Mouse (Mus musculus) intestine, embryonic 15.5 days (tissue): ENCODE data around the gene Rara. TPM values are rescaled to one million over a fixed set of nuclear protein-coding genes. Genes with fewer than 3 reads are reported as not detected.

Source experiments
- ATAC-seq: fragments of 200-750 bp; cut with Nextera tagmentation; 2 replicates; pipeline ENCODE4 v1.8.0; 2017; ENCODE audit warnings: moderate TSS enrichment, moderate library complexity
- H3K27ac ChIP-seq: fragments of 300-500 bp; sonication (generic); 2 replicates; pipeline ENCODE4 v1.5.1; 2015; ENCODE audit warnings: mild to moderate bottlenecking, inconsistent platforms
- H3K27me3 ChIP-seq: fragments of 300-500 bp; sonication (generic); replicated peaks from 2 replicates; pipeline ENCODE4 v1.6.1; 2015; ENCODE audit warnings: inconsistent platforms
- H3K36me3 ChIP-seq: fragments of 300-500 bp; sonication (generic); 2 replicates; pipeline ENCODE4 v1.6.1; 2015; ENCODE audit warnings: inconsistent platforms
- H3K4me1 ChIP-seq: fragments of 300-500 bp; sonication (generic); replicated peaks from 2 replicates; pipeline ENCODE4 v1.6.1; 2015; ENCODE audit warnings: inconsistent platforms
- H3K4me2 ChIP-seq: fragments of 300-500 bp; sonication (generic); replicated peaks from 2 replicates; pipeline ENCODE4 v1.6.1; 2015; ENCODE audit warnings: mild to moderate bottlenecking, inconsistent platforms
- H3K4me3 ChIP-seq: fragments of 300-500 bp; sonication (generic); replicated peaks from 2 replicates; pipeline ENCODE4 v1.5.1; 2015; ENCODE audit warnings: inconsistent platforms
- H3K9ac ChIP-seq: fragments of 300-500 bp; sonication (generic); 2 replicates; pipeline ENCODE4 v1.6.1; 2015; ENCODE audit warnings: inconsistent platforms
- H3K9me3 ChIP-seq: fragments of 300-500 bp; sonication (generic); 2 replicates; pipeline ENCODE4 v1.6.1; 2016; ENCODE audit warnings: inconsistent platforms
- WGBS: fragments of 180-500 bp; shearing (Covaris S2); methylation state at CpG from one replicate; pipeline ENCODE4 v1.1.7; 2015; 5-methylcytosine and 5-hydroxymethylcytosine counted together
- polyA plus RNA-seq: library from polyadenylated mRNA; unstranded; fragments of >200 nt; fragmentation: Nextera tagmentation; extraction: Ambion mirVana; gene quantifications from 2 replicates; pipeline ENCODE4 v1.2.1, GENCODE M21; 2015

Gene Rara
- polyA plus RNA-seq, 1 experiment from 2014 or later: 31.5 TPM

DNA sequence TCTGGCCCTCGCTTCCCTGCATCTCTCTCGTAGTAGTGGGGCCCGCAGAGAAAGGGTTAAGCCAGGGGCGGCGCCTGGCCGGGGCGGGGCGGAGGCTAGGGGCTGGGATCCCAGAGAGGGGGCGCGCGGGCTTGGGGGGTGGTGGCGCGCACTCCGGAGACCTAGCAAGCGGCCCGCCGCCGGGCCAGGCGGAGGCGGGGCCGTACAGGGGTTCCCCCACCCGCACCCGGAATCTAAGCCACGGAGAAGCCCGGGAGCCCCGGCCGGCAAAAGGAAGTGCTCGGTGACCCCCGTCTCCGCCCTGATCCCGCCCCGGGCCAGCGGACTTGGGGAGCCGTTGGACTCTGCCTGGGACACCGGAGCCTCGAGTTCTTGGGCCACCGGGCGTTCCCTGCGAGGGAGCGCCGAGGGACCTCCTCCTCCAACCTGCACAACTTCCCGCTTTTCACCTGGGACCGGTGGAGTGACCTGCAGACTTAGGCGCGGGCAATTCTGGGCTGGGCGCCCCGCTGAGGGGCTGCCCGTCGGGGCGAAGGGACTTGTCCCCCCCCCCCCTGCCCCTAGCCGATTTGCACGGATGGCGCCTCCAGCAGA lies 32.8 kb downstream of the Rara start:
- Histone ChIP-seq H3K9me3 (no peaks in the 10 kb centered on the region), H3K27ac (peak overlapping the region; percentile 94), H3K4me1 (peaks cover 54% of the 10 kb centered on the region), H3K4me3 (peak overlapping the region; percentile 78), H3K27me3 (no peaks in the 10 kb centered on the region), H3K9ac (peak overlapping the region; percentile 75), H3K4me2 (peak overlapping the region; percentile 98), H3K36me3 (no peaks in the 10 kb centered on the region)
- under 1% methylated on average over 53 of the region's 53 CpGs for WGBS
- ATAC-seq: peak; percentile 53

DNA sequence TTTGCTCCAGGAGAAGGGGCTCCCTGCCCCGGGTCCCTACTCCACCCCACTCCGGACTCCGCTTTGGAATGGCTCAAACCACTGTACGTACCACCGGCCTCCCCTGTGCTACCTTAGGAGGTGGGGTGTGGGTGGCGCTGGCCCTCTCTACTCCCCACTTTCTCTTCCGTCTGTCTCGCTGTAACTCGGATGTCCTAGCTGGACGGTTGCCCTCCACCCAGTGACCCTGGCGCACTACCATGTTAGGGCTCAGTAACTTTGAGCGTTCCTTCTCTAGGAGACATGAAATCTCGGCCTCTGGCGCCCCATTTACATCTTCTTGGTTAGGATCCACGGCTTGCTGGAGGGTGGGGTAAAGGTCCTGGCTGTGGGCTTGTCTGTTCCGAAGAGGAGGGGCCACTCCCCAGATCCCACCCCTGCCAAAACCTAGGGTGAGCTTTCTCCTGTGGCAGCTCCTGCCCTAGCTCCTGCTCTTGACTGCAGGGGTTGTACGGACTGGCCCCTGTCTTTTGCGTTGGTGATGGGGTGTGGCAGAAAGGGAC lies 33.5 kb downstream of the Rara start:
- no peaks in the 10 kb centered on the region for H3K9me3 ChIP-seq
- ATAC-seq: no peak
- 4% methylated on average over 18 of the region's 18 CpGs for WGBS
- peak overlapping the region; percentile 98 for H3K4me2 ChIP-seq
- peak overlapping the region; percentile 94 for H3K27ac ChIP-seq
- peak overlapping the region; percentile 75 for H3K9ac ChIP-seq
- no peaks in the 10 kb centered on the region for H3K27me3 ChIP-seq
- peaks cover 57% of the 10 kb centered on the region for H3K4me1 ChIP-seq
- H3K36me3 ChIP-seq: no peaks in the 10 kb centered on the region
- H3K4me3 ChIP-seq: peak overlapping the region; percentile 78

DNA sequence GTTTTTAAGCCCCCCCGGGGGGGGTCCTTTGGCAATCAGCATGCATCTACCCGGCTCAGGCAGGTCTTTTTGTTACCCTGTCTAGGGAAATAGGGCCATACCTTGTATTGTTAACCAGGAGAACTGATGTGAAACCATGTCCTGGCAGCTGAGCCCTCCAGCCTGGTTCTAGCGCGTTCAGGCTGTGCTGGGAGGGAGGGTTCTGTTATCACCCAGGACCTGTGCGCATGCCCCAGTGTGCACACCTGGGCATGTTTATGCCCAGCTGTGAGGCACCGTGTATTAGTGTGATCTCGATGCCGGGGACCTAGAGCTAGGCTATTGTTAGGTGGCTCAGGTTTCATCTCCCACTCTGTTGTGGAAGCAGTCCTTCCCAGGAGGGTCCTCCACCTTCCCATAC lies 34.1 kb downstream of the Rara start:
- Histone ChIP-seq H3K9ac (peak overlapping the region; percentile 75), H3K9me3 (no peaks in the 10 kb centered on the region), H3K27ac (peak overlapping the region; percentile 94), H3K4me1 (peaks cover 60% of the 10 kb centered on the region), H3K36me3 (peaks cover 3% of the 10 kb centered on the region; the same call in 1 of the 2 replicates), H3K27me3 (no peaks in the 10 kb centered on the region), H3K4me3 (peak overlapping the region; percentile 78), H3K4me2 (peak overlapping the region; percentile 98)
- ATAC-seq: no peak
- 7% methylated on average over 8 of the region's 8 CpGs for WGBS

DNA sequence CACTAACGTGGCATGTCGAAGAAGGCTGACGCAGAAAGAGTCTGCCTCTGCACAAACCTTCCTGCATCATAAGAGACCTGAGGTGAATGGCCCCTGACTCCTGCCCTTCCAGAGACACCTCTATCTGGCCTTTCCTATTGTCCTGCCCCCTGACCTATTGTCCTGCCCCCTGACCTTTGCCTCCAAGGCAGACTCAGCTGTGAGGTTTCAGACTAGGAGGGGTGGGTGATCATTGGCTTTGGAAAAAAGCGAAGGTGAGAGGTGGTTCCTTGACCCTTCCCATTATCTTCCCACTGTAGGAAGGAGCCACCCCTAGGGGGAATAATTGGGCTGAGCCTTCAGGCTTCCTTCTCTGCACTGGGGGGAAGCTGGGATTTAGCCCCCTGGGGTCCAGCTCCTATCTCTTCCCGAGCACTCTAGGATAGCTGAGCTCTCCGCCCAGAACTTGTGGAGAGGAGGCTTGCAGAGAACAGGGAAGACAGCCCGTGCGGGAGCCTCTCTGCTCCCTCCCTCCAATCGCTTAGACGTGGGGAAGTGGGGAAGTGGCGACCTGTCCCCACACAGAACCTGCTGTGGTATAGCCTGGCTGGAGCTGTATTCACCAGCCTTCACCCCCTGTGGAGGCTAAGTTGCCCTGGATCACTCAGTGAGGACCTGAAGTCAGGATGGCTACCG lies 34.9 kb downstream of the Rara start:
- Histone ChIP-seq H3K9me3 (no peaks in the 10 kb centered on the region), H3K9ac (peak overlapping the region; percentile 75), H3K27ac (peak overlapping the region; percentile 97), H3K36me3 (peaks cover 5% of the 10 kb centered on the region; the same call in 1 of the 2 replicates), H3K4me2 (peak overlapping the region; percentile 98), H3K4me3 (peak overlapping the region; percentile 78), H3K27me3 (no peaks in the 10 kb centered on the region), H3K4me1 (peaks cover 68% of the 10 kb centered on the region)
- no peak for ATAC-seq
- 14% methylated on average over 12 of the region's 12 CpGs for WGBS

DNA sequence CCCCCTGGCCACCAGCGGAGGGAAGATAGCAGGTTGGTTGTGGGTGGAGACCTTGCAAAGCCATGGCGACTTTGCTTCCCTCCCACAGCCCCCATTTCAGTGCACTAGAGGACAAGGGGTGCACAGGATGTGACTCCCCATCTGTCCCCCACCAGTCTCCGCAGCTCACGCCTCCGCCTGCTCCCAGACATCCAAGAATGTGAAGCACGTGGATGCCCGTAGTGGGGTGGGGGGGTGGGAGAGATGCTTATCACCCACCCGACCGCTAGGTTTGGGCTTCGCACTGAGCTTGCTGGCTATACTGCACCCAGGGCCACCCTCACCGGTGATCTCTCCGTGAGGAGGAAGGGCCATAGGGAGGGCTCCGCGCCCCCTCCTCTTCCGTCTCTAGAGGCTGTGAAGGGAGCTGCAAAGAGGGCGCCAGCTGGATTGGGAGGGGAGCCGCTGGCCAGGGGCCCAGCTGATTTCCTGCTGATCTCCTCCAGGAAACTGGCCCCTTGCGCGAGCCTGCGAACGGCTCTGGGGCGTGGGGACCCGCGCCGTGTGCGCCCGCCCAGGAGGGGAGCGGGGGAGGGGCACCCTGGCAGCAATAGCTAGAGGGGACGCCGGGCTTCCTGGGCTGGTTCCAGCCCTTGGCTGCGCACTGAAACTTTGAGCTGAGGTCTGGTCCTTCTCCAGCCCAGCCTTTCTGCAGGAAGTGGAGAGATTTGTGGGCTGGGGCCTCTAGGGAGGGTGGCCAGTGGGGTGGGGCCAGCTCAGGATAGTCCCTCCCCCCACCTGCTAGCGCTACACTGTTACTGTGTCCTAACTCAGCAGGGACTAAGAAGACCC lies 35.8 kb downstream of the Rara start:
- H3K4me2 ChIP-seq: peak overlapping the region; percentile 98
- WGBS: under 1% methylated on average over 32 of the region's 32 CpGs
- peak overlapping the region; percentile 78 for H3K4me3 ChIP-seq
- H3K27me3 ChIP-seq: no peaks in the 10 kb centered on the region
- H3K9me3 ChIP-seq: no peaks in the 10 kb centered on the region
- peak overlapping the region; percentile 97 for H3K27ac ChIP-seq
- ATAC-seq: peak; percentile 83
- H3K4me1 ChIP-seq: peaks cover 77% of the 10 kb centered on the region
- H3K36me3 ChIP-seq: peaks cover 9% of the 10 kb centered on the region; the same call in 1 of the 2 replicates
- peak overlapping the region; percentile 75 for H3K9ac ChIP-seq

DNA sequence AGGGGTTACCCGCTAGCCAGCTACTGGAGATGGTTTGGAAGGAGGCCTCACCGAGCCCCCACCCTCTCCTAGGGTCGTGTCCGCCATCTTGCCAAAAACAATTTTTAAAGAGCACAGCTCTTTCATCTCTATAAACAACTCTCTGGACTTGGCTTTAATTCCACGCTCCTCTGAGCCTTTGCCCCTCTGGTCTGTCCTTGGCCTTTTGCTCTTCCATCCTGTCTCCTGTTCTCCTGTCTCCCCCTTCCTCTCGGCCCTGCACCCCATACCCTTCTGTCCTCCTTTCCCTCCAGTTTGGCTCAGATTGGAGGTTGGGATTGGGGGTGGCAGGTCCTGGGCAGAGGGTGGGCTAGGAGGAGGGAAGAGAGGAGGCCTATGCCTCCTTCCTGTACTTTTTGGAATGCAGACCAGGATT lies 36.6 kb downstream of the Rara start:
- Histone ChIP-seq H3K4me2 (peak overlapping the region; percentile 98), H3K9me3 (no peaks in the 10 kb centered on the region), H3K36me3 (peaks cover 9% of the 10 kb centered on the region; the same call in 1 of the 2 replicates), H3K4me1 (peaks cover 79% of the 10 kb centered on the region), H3K27ac (peak overlapping the region; percentile 97), H3K9ac (peak overlapping the region; percentile 33), H3K4me3 (peak overlapping the region; percentile 78), H3K27me3 (no peaks in the 10 kb centered on the region)
- no peak for ATAC-seq
- 6% methylated on average over 6 of the region's 6 CpGs for WGBS

DNA sequence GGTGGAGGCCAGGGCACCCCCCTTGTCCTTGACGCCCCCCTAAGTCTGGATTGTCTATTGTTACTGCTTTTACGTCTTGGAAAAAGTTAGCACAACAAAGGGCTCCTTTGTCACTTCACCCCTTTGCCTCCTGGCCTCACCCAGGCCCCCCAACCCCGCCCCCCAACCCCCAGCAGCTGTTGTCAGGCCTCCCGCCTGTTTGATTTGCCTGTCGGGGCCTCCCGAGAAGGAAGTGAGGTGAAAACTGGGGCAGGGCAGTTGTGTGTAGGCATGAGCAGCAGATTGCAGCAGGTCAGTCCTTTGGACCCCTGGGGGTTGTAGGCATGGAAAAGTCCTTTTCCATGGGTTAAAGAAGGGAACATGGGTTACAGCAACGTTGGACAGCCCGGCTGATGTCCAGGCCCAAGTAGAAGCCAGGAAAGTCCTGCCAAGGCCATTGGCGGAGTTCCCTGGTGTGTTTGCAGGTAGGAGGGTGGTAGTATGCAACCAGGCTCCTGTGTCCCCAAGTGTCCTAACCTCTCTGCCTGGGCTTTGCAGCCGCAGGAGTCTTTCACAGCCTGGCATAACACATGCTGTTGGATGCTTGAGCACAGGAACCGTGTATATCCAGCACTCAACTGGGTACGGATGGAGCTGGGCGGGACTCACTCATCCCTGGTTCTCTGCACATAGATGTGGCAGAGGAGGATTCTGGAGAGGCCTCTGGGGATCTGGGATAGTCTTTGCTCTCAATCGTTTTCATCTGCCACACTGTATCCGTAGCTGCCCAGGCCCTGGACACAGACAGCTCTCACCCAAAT lies 37.2 kb downstream of the Rara start:
- 23% methylated on average over 15 of the region's 15 CpGs for WGBS
- H3K27me3 ChIP-seq: no peaks in the 10 kb centered on the region

DNA sequence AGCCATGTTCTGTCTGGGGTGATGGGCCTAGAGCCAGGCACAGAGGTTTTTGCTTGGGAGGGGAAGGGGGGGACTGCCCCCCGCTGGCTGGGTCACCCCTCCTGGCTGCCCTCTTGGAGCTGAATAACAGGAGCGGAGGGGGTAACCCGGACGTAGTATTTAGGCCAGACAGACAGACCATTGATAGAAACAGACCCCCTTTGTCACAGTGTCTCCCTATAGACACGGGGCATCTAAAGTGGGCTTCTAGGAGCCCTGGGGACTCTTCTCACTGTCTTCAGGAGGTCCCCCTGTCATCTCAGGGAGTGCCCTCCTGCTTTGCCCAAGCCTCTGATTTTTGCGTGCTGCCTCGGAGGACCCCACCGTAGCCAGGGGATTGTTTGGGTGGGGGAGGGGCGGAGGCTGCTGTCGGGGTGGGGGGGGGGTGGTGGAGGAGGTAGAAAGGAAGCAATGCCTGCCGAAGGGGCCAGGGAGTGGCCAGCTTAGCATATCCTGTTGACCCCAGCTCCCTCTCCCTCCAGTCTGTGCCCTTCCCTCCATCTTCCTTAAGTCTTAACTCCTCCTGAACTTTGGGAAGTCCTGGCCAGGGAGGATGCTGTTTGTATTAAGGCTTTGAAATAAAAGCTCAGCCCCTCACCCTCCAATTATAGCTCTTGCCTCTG lies 37.9 kb downstream of the Rara start:
- Histone ChIP-seq H3K27ac (peak overlapping the region; percentile 97), H3K4me2 (peak overlapping the region; percentile 98), H3K4me3 (peak overlapping the region; percentile 78), H3K36me3 (peaks cover 9% of the 10 kb centered on the region; the same call in 1 of the 2 replicates), H3K4me1 (peaks cover 90% of the 10 kb centered on the region), H3K27me3 (no peaks in the 10 kb centered on the region), H3K9ac (peak overlapping the region; percentile 26; the same call in 1 of the 2 replicates), H3K9me3 (no peaks in the 10 kb centered on the region)
- no peak for ATAC-seq
- 18% methylated on average over 11 of the region's 11 CpGs for WGBS

More for the DNA sequence above, 37.2 kb downstream of the Rara start:
- Histone ChIP-seq H3K9ac (peak overlapping the region; percentile 33), H3K4me1 (peaks cover 84% of the 10 kb centered on the region), H3K4me3 (peak overlapping the region; percentile 78), H3K27ac (peak overlapping the region; percentile 97), H3K9me3 (no peaks in the 10 kb centered on the region), H3K36me3 (peaks cover 9% of the 10 kb centered on the region; the same call in 1 of the 2 replicates), H3K4me2 (peak overlapping the region; percentile 98)
- ATAC-seq: 0 out of 2 replicates have a peak, but pooled peaks have one; percentile 5

DNA sequence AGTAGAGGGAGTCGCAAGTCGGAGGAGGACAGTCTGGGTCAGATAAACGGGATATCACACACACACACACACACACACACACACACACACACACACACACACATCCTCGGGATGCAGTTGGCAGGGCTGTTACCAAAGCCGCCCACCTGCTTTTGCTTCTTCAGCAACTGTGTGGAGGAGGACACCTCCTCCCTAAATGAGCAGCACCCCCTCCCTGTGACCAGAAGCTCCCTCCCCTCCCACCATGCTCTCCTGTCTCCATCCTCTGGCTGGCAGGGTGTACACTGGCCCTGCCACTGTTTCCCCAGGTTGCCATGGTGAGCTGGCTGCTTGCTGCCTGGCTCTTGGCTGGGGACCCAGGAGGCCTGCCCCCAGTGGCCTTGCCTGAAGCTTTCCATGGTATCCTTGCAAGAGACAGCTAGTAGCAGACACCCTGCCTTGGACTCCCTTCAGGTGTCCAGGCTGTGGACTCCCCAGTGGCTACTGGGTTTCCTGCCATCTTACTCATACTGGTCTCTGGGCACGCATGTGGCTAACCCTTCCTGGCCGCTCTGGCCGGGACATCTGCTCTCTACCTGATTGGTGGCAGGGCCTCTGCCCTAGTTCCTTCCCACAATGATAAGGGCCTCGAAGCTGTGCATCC lies 39.0 kb downstream of the Rara start:
- no peak for ATAC-seq
- peaks cover 19% of the 10 kb centered on the region; the same call in 1 of the 2 replicates for H3K36me3 ChIP-seq
- H3K9me3 ChIP-seq: no peaks in the 10 kb centered on the region
- H3K4me3 ChIP-seq: no peak overlapping the region
- H3K9ac ChIP-seq: no peak overlapping the region
- H3K27me3 ChIP-seq: no peaks in the 10 kb centered on the region
- 44% methylated on average over 8 of the region's 9 CpGs for WGBS
- H3K4me2 ChIP-seq: peak overlapping the region; percentile 98
- H3K27ac ChIP-seq: peak overlapping the region; percentile 97
- H3K4me1 ChIP-seq: peaks cover 97% of the 10 kb centered on the region

DNA sequence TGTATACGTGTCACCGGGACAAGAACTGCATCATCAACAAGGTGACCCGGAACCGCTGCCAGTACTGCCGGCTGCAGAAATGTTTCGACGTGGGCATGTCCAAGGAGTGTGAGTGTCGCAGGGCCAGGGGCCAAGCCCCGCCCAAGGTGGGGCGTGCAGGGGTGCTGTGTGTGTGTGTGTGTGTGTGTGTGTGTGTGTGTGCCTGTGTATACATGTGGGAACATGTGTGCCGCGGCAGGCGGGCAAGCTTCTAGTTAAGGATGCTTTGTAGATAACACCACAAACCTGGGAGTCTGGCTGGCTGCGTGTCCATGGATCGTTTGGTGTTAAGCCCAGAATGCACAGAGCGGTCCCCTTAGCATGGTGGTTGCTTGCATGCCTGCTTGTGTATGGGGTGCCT lies 40.5 kb downstream of the Rara start:
- peaks cover 31% of the 10 kb centered on the region for H3K36me3 ChIP-seq
- peak overlapping the region; percentile 10 for H3K27ac ChIP-seq
- H3K4me1 ChIP-seq: peaks cover 84% of the 10 kb centered on the region
- H3K9ac ChIP-seq: peak overlapping the region; percentile 9; the same call in 1 of the 2 replicates
- no peak overlapping the region for H3K4me3 ChIP-seq
- peak overlapping the region; percentile 9 for H3K4me2 ChIP-seq
- no peaks in the 10 kb centered on the region for H3K27me3 ChIP-seq
- no peaks in the 10 kb centered on the region for H3K9me3 ChIP-seq
- no peak for ATAC-seq
- WGBS: 50% methylated on average over 16 of the region's 16 CpGs
